Mouse (Mus musculus) kidney, embryonic 15.5 days (tissue): ENCODE results near the gene Zfyve9. TPM values are rescaled to one million over a fixed set of nuclear protein-coding genes. Genes with fewer than 3 reads are reported as not detected.

ENCODE experiments used
- ATAC-seq: fragments of 200-750 bp; cut with Nextera tagmentation; replicated peaks from 2 replicates; pipeline ENCODE4 v1.8.0; 2017; ENCODE audit warnings: moderate TSS enrichment; ENCODE audit not compliant: low FRiP score
- H3K27ac ChIP-seq: fragments of 300-500 bp; sonication (generic); 2 replicates; pipeline ENCODE4 v1.5.1; 2015; ENCODE audit warnings: mild to moderate bottlenecking, inconsistent platforms
- H3K27me3 ChIP-seq: fragments of 300-500 bp; sonication (generic); 2 replicates; pipeline ENCODE4 v1.6.1; 2015; ENCODE audit warnings: inconsistent platforms
- H3K36me3 ChIP-seq: fragments of 300-500 bp; sonication (generic); 2 replicates; pipeline ENCODE4 v1.6.1; 2015; ENCODE audit warnings: inconsistent platforms
- H3K4me1 ChIP-seq: fragments of 300-500 bp; sonication (generic); 2 replicates; pipeline ENCODE4 v1.6.1; 2015; ENCODE audit warnings: inconsistent platforms
- H3K4me2 ChIP-seq: fragments of 300-500 bp; sonication (generic); 2 replicates; pipeline ENCODE4 v1.6.1; 2015; ENCODE audit warnings: moderate library complexity, mild to moderate bottlenecking, inconsistent platforms
- H3K4me3 ChIP-seq: fragments of 300-500 bp; sonication (generic); replicated peaks from 2 replicates; pipeline ENCODE4 v1.5.1; 2015; ENCODE audit warnings: mild to moderate bottlenecking, inconsistent platforms
- H3K9ac ChIP-seq: fragments of 300-500 bp; sonication (generic); 2 replicates; pipeline ENCODE4 v1.6.1; 2015; ENCODE audit warnings: mild to moderate bottlenecking, inconsistent platforms
- H3K9me3 ChIP-seq: fragments of 300-500 bp; sonication (generic); replicated peaks from 2 replicates; pipeline ENCODE4 v1.6.1; 2016; ENCODE audit warnings: inconsistent platforms
- WGBS: fragments of 180-500 bp; shearing (Covaris S2); methylation state at CpG from one replicate; pipeline ENCODE4 v1.1.7; 2015; ENCODE audit warnings: mixed read lengths; 5-methylcytosine and 5-hydroxymethylcytosine counted together
- polyA plus RNA-seq: library from polyadenylated mRNA; unstranded; fragments of >200 nt; fragmentation: Nextera tagmentation; extraction: Ambion mirVana; gene quantifications from 2 replicates; pipeline ENCODE4 v1.2.1, GENCODE M21; 2015

Gene Zfyve9
- polyA plus RNA-seq, result 4.7 and 6.1 TPM in 2 replicates

GRCm38 (mm10) chr4:108780057-108780863, at the start of gene Zfyve9:
Gene Zfyve9 (minus strand): TSS chr4:108780798.
- H3K27ac ChIP-seq, result peak within 1 kb of the TSS; percentile 97
- H3K27me3 ChIP-seq, result no peaks in the 10 kb centered on the region
- peak within 1 kb of the TSS; percentile 94 for H3K9ac ChIP-seq
- peaks cover 2% of the 10 kb centered on the region; the same call in 1 of the 2 replicates for H3K4me1 ChIP-seq
- no peaks in the 10 kb centered on the region for H3K36me3 ChIP-seq
- H3K4me2 ChIP-seq, result peak within 1 kb of the TSS; percentile 86
- ATAC-seq, result peak; percentile 95
- under 1% methylated on average over 88 of the region's 111 CpGs for WGBS
- H3K4me3 ChIP-seq, result peak within 1 kb of the TSS; percentile 94
- no peaks in the 10 kb centered on the region for H3K9me3 ChIP-seq

- no peaks in the 10 kb centered on the region for H3K9me3 ChIP-seq
- H3K36me3 ChIP-seq, result peaks cover 79% of the 10 kb centered on the region
- no peak overlapping the region for H3K4me3 ChIP-seq
- H3K4me2 ChIP-seq, result no peak overlapping the region
- no peak overlapping the region for H3K27ac ChIP-seq
- H3K27me3 ChIP-seq, result no peaks in the 10 kb centered on the region
- WGBS, result 91% methylated on average over 2 of the region's 2 CpGs
- no peak overlapping the region for H3K9ac ChIP-seq
- ATAC-seq, result no peak
- H3K4me1 ChIP-seq, result peaks cover 1% of the 10 kb centered on the region
These were observed 46.0 kb upstream of the Zfyve9 start for GRCm38 (mm10) chr4:108826643-108827042.

GRCm38 (mm10) chr4:108826096-108826495, 45.5 kb upstream of the Zfyve9 start:
- no peak overlapping the region for H3K4me2 ChIP-seq
- H3K27ac ChIP-seq, result no peak overlapping the region
- H3K4me3 ChIP-seq, result no peak overlapping the region
- no peaks in the 10 kb centered on the region for H3K9me3 ChIP-seq
- no peak for ATAC-seq
- peaks cover 84% of the 10 kb centered on the region for H3K36me3 ChIP-seq
- H3K4me1 ChIP-seq, result no peaks in the 10 kb centered on the region
- no peak overlapping the region for H3K9ac ChIP-seq
- H3K27me3 ChIP-seq, result no peaks in the 10 kb centered on the region
- 90% methylated on average over 1 of the region's 1 CpGs for WGBS

- Histone ChIP-seq H3K4me1 (no peaks in the 10 kb centered on the region), H3K36me3 (peaks cover 88% of the 10 kb centered on the region)
These were observed 45.1 kb upstream of the Zfyve9 start for GRCm38 (mm10) chr4:108825677-108826076.

GRCm38 (mm10) chr4:108811550-108811949, 31.0 kb upstream of the Zfyve9 start:
- Histone ChIP-seq H3K4me1 (no peaks in the 10 kb centered on the region), H3K9me3 (no peaks in the 10 kb centered on the region), H3K9ac (no peak overlapping the region), H3K36me3 (peaks cover 12% of the 10 kb centered on the region; the same call in 1 of the 2 replicates), H3K27me3 (no peaks in the 10 kb centered on the region), H3K4me2 (no peak overlapping the region), H3K4me3 (no peak overlapping the region), H3K27ac (no peak overlapping the region)
- ATAC-seq, result no peak
- 65% methylated on average over 6 of the region's 6 CpGs for whole genome bisulfite sequencing

More at GRCm38 (mm10) chr4:108825677-108826076, 45.1 kb upstream of the Zfyve9 start:
- Histone ChIP-seq H3K4me3 (no peak overlapping the region), H3K4me2 (no peak overlapping the region), H3K9me3 (no peaks in the 10 kb centered on the region), H3K27me3 (no peaks in the 10 kb centered on the region), H3K27ac (no peak overlapping the region), H3K9ac (no peak overlapping the region)
- 95% methylated on average over 3 of the region's 3 CpGs for WGBS
- no peak for ATAC-seq

- no peak overlapping the region for H3K9ac ChIP-seq
- ATAC-seq, result no peak
- H3K36me3 ChIP-seq, result peaks cover 12% of the 10 kb centered on the region; the same call in 1 of the 2 replicates
- no peak overlapping the region for H3K4me3 ChIP-seq
- no peak overlapping the region for H3K4me2 ChIP-seq
- WGBS, result 59% methylated on average over 4 of the region's 4 CpGs
- H3K4me1 ChIP-seq, result no peaks in the 10 kb centered on the region
- H3K27me3 ChIP-seq, result no peaks in the 10 kb centered on the region
- no peak overlapping the region for H3K27ac ChIP-seq
- H3K9me3 ChIP-seq, result no peaks in the 10 kb centered on the region
These were observed 30.5 kb upstream of the Zfyve9 start for GRCm38 (mm10) chr4:108811142-108811541.

- no peak overlapping the region for H3K27ac ChIP-seq
- no peak overlapping the region for H3K4me3 ChIP-seq
- ATAC-seq, result no peak
- no peaks in the 10 kb centered on the region for H3K9me3 ChIP-seq
- H3K36me3 ChIP-seq, result no peaks in the 10 kb centered on the region
- H3K4me1 ChIP-seq, result no peaks in the 10 kb centered on the region
- H3K27me3 ChIP-seq, result no peaks in the 10 kb centered on the region
- 76% methylated on average over 2 of the region's 2 CpGs for WGBS
- no peak overlapping the region for H3K9ac ChIP-seq
- no peak overlapping the region for H3K4me2 ChIP-seq
These were observed 22.9 kb upstream of the Zfyve9 start for GRCm38 (mm10) chr4:108803535-108803934.

GRCm38 (mm10) chr4:108798083-108798830, 17.7 kb upstream of the Zfyve9 start:
- 0 out of 2 replicates have a peak, but pooled peaks have one; percentile 62 for ATAC-seq
- Histone ChIP-seq H3K9me3 (no peaks in the 10 kb centered on the region), H3K4me1 (peaks cover 4% of the 10 kb centered on the region), H3K4me3 (no peak overlapping the region), H3K9ac (no peak overlapping the region), H3K36me3 (no peaks in the 10 kb centered on the region), H3K4me2 (no peak overlapping the region), H3K27ac (no peak overlapping the region), H3K27me3 (no peaks in the 10 kb centered on the region)
- WGBS, result 64% methylated on average over 2 of the region's 2 CpGs

GRCm38 (mm10) chr4:108796701-108797100, 16.1 kb upstream of the Zfyve9 start:
- H3K4me3 ChIP-seq, result no peak overlapping the region
- peaks cover 4% of the 10 kb centered on the region for H3K4me1 ChIP-seq
- no peaks in the 10 kb centered on the region for H3K9me3 ChIP-seq
- H3K27ac ChIP-seq, result no peak overlapping the region; the same call in 1 of the 2 replicates
- no peak overlapping the region for H3K4me2 ChIP-seq
- 24% methylated on average over 4 of the region's 4 CpGs for WGBS
- no peak overlapping the region for H3K9ac ChIP-seq
- ATAC-seq, result no peak
- H3K27me3 ChIP-seq, result no peaks in the 10 kb centered on the region
- no peaks in the 10 kb centered on the region for H3K36me3 ChIP-seq

- no peak for ATAC-seq
- 46% methylated on average over 1 of the region's 1 CpGs for WGBS
- Histone ChIP-seq H3K4me3 (no peak overlapping the region), H3K4me1 (peaks cover 4% of the 10 kb centered on the region), H3K27ac (no peak overlapping the region), H3K36me3 (no peaks in the 10 kb centered on the region), H3K4me2 (no peak overlapping the region), H3K9ac (no peak overlapping the region), H3K27me3 (no peaks in the 10 kb centered on the region), H3K9me3 (no peaks in the 10 kb centered on the region)
These were observed 13.3 kb upstream of the Zfyve9 start for GRCm38 (mm10) chr4:108793941-108794340.

GRCm38 (mm10) chr4:108790507-108790906, 9.9 kb upstream of the Zfyve9 start:
- Histone ChIP-seq H3K36me3 (no peaks in the 10 kb centered on the region), H3K4me1 (no peaks in the 10 kb centered on the region), H3K27ac (no peak overlapping the region), H3K9ac (no peak overlapping the region), H3K27me3 (no peaks in the 10 kb centered on the region), H3K9me3 (no peaks in the 10 kb centered on the region), H3K4me2 (no peak overlapping the region), H3K4me3 (no peak overlapping the region)
- no peak for ATAC-seq
- 63% methylated on average over 1 of the region's 1 CpGs for WGBS

- no peaks in the 10 kb centered on the region for H3K27me3 ChIP-seq
- no peaks in the 10 kb centered on the region for H3K4me1 ChIP-seq
- no peak for ATAC-seq
- 75% methylated on average over 6 of the region's 6 CpGs for WGBS
- no peak overlapping the region for H3K27ac ChIP-seq
- H3K4me2 ChIP-seq, result no peak overlapping the region
- H3K9me3 ChIP-seq, result no peaks in the 10 kb centered on the region
- no peak overlapping the region for H3K9ac ChIP-seq
- H3K4me3 ChIP-seq, result no peak overlapping the region
- H3K36me3 ChIP-seq, result no peaks in the 10 kb centered on the region
These were observed 8.8 kb upstream of the Zfyve9 start for GRCm38 (mm10) chr4:108789258-108789936.
